Mouse (Mus musculus): ENCODE data around the gene Tbc1d14.

The Tbc1d14 gene

GRCm38 (mm10) chr5:36556289-36556688 lies 36.8 kb downstream of the Tbc1d14 start:
- DNase-seq (ENCODE audit: low spot score in 2 of 2) = no peak

- no peak for DNase-seq (ENCODE audit: low spot score in 2 of 2)
These were observed 38.6 kb downstream of the Tbc1d14 start for GRCm38 (mm10) chr5:36554496-36554895.

- DNase-seq (ENCODE audit: low spot score in 2 of 2) = peak; percentile 53 to 58
These were observed 39.2 kb downstream of the Tbc1d14 start for GRCm38 (mm10) chr5:36553886-36554285.

GRCm38 (mm10) chr5:36553056-36553606 lies 39.9 kb downstream of the Tbc1d14 start:
- DNase-seq (ENCODE audit: low spot score in 2 of 2) = peak in 1 of 2 experiments; percentile 46

GRCm38 (mm10) chr5:36552391-36552790 lies 40.7 kb downstream of the Tbc1d14 start:
- DNase-seq (ENCODE audit: low spot score in 2 of 2) = no peak

- peak in 1 of 2 experiments; percentile 38 for DNase-seq (ENCODE audit: low spot score in 2 of 2)
These were observed 43.8 kb downstream of the Tbc1d14 start for GRCm38 (mm10) chr5:36549243-36549642.

GRCm38 (mm10) chr5:36544765-36545164 lies 48.3 kb downstream of the Tbc1d14 start:
- DNase-seq (ENCODE audit: low spot score in 2 of 2) = no peak

- DNase-seq (ENCODE audit: low spot score in 2 of 2) = no peak
These were observed 52.1 kb downstream of the Tbc1d14 start for GRCm38 (mm10) chr5:36540928-36541327.

GRCm38 (mm10) chr5:36538576-36539187 lies 54.4 kb downstream of the Tbc1d14 start:
- DNase-seq (ENCODE audit: low spot score in 2 of 2) = peak; percentile 62 to 79

GRCm38 (mm10) chr5:36536424-36536823 lies 56.7 kb downstream of the Tbc1d14 start:
- no peak for DNase-seq (ENCODE audit: low spot score in 2 of 2)

- no peak for DNase-seq (ENCODE audit: low spot score in 2 of 2)
These were observed 57.5 kb downstream of the Tbc1d14 start for GRCm38 (mm10) chr5:36535438-36536176.

- no peak for DNase-seq (ENCODE audit: low spot score in 2 of 2)
These were observed 58.5 kb downstream of the Tbc1d14 start for GRCm38 (mm10) chr5:36534455-36535030.

GRCm38 (mm10) chr5:36530129-36530751 lies 62.8 kb downstream of the Tbc1d14 start:
- DNase-seq (ENCODE audit: low spot score in 2 of 2) = peak; percentile 34 to 42

GRCm38 (mm10) chr5:36529698-36530097 lies 63.4 kb downstream of the Tbc1d14 start:
- no peak for DNase-seq (ENCODE audit: low spot score in 2 of 2)

GRCm38 (mm10) chr5:36526921-36527320 lies 66.2 kb downstream of the Tbc1d14 start:
- no peak for DNase-seq (ENCODE audit: low spot score in 2 of 2)

GRCm38 (mm10) chr5:36526274-36526673 lies 66.8 kb downstream of the Tbc1d14 start:
- DNase-seq (ENCODE audit: low spot score in 2 of 2) = no peak

GRCm38 (mm10) chr5:36525216-36525615 lies 67.9 kb downstream of the Tbc1d14 start:
- no peak for DNase-seq (ENCODE audit: low spot score in 2 of 2)

- DNase-seq (ENCODE audit: low spot score in 2 of 2) = no peak
These were observed 69.8 kb downstream of the Tbc1d14 start for GRCm38 (mm10) chr5:36523219-36523703.

- DNase-seq (ENCODE audit: low spot score in 2 of 2) = no peak
These were observed 70.3 kb downstream of the Tbc1d14 start for GRCm38 (mm10) chr5:36522782-36523181.

GRCm38 (mm10) chr5:36519751-36520150 lies 73.3 kb downstream of the Tbc1d14 start:
- no peak for DNase-seq (ENCODE audit: low spot score in 2 of 2)

GRCm38 (mm10) chr5:36517596-36517995 lies 75.5 kb downstream of the Tbc1d14 start:
- DNase-seq (ENCODE audit: low spot score in 2 of 2) = no peak

GRCm38 (mm10) chr5:36515558-36515957 lies 77.5 kb downstream of the Tbc1d14 start:
- no peak for DNase-seq (ENCODE audit: low spot score in 2 of 2)
